Mouse (Mus musculus) gastrocnemius, postnatal 10 days (tissue): ENCODE data around the gene Galnt7. TPM values are rescaled to one million over a fixed set of nuclear protein-coding genes. Genes with fewer than 3 reads are reported as not detected.
A peak's percentile ranks its signal among the peaks of the same experiment; 100 is the strongest.
"Not testable (repeated sequence)": the region's sequence is repeated elsewhere in the genome, so short reads cannot be mapped to it uniquely, and the experiment has no call there.

ENCODE experiments used
- DNase-seq: peaks from one replicate; pipeline ENCODE4 v3.0.0; 2021; ENCODE audit warnings: mixed read lengths
- total RNA-seq, 2 experiments: library from RNA; stranded (reverse); gene quantifications; 2 replicates each; pipeline ENCODE4 v1.2.3; 2021

Galnt7 gene
- total RNA-seq, 2 experiments from 2014 or later: 5.4 to 9.6 TPM

GRCm38 (mm10) chr8:57538601-57539000, 114.2 kb downstream of the Galnt7 start:
- DNase-seq: no peak

DNA sequence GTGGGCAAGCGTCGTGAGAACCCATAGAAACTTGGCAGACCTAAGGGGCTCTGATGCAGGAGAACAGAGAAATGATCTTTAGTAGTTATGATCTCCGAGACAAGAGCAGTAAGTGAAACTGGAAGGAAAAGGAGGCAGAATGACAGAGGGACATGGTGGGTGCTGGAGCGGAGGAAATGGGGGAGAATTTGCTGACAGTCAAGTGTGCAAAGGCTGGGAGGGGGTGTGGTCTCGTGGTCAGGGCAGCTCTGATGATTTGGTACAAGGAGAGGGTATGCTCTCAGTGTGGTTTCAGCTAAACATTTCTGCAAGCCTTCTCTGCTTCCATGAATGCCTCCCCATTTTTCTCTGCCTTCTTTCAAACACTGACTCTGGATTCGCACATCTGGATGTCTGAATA, 116.7 kb downstream of the Galnt7 start:
- no peak for DNase-seq

- no peak for DNase-seq
Observed at GRCm38 (mm10) chr8:57534495-57534894, 118.3 kb downstream of the Galnt7 start.

GRCm38 (mm10) chr8:57533106-57533505, 119.7 kb downstream of the Galnt7 start:
- DNase-seq: no peak

- no peak for DNase-seq
Observed at GRCm38 (mm10) chr8:57532223-57532622, 120.6 kb downstream of the Galnt7 start.

DNA sequence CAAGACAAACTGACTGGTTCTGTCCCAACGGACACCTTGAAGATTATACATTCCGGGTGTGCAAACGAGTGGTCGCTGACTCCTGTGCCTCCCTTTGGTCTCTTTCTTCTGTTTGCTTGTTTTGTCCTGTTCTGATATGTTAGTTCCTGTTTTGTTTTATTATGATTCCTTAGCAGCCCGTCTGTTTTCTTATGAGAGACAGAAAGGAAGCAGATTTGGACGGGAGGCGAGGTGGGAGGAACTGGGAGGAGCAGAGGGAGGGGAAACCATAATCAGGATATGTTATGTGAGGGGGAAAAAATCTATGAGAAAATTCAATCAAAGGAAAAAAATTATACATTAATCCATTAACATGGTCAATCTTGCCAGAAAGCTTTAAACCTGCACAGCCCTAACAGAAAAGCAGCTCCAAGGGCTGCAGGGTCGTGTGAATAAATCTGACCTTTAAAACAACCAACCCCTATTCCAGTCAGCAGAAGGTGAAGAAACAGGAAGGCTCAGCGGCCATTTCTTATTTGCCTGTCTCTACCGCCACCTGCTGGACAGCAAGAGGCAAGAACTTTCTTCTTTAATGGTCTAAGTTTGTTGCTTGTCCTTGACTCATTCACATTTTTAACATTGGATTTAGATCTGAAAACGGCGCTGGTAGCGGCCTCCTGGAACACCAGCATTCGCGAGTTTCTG, 122.0 kb downstream of the Galnt7 start:
- DNase-seq: peak; percentile 79

GRCm38 (mm10) chr8:57530238-57530637, 122.6 kb downstream of the Galnt7 start:
- DNase-seq: no peak

DNA sequence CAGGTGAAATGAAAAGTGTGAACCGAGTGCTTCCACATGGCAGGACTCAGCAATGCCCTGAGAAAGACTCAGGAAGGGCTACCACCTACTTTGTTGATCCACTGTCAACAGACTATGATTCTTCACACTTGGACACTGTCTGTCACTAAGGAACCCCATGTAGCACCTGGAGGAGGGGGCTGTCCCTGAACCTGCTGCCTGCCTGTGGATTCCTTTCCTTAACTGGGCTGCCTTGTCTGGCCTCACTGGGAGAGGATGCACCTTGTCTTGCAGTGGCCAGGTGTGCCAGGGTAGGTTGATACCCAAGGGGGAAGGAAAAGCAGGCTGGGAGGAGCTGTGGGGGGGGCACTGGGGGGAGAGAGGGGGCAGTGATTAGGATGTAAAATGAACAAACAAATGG, 124.8 kb downstream of the Galnt7 start:
- no peak for DNase-seq

- DNase-seq: no peak
Observed at GRCm38 (mm10) chr8:57520186-57520786, 132.5 kb downstream of the Galnt7 start.

GRCm38 (mm10) chr8:57517723-57518122, 135.1 kb downstream of the Galnt7 start:
- no peak for DNase-seq

- DNase-seq: not testable (repeated sequence)
Observed at GRCm38 (mm10) chr8:57516685-57517084, 136.1 kb downstream of the Galnt7 start.

- DNase-seq: not testable (repeated sequence)
Observed at GRCm38 (mm10) chr8:57513178-57513661, 139.6 kb downstream of the Galnt7 start.

DNA sequence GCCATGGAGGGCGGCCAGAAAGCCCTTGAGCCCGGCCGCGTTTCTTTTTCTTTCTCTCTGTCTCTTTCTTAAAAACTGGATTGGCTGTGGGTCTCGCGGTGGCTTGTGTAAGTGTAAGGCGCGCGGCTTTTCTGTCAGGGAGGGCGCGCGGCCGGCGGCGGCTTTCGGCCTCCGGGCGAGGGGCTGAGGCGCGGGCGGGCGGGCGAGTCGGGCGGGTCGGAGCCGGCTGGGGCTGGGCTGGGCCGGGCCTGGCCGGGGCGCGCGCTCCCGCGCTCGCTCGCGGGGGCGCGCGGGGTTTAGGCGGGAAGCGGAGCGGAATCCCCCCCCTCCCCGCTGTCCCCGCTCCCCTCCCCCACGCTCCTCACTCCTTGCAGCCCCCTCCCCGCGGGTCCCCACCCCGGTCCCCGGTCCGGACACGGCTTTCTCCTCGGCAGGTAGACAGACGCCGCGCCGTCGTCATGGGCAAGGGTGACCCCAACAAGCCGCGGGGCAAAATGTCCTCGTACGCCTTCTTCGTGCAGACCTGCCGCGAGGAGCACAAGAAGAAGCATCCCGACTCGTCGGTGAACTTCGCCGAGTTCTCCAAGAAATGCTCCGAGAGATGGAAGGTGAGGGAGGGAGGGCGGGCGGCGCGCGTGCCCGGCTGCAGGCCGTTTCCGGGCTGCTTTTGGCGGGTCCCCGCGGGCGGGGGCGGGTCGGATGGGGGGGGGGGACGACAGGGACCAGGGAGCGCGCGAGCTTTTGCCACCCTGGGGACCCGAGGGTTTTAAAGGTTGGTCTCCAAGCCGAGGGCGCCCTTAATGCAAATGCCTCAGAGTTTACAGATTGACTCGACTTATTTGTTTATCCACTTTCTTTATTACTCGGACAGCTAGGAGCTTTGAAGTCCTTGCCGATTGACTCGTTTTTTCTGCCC, 140.4 kb downstream of the Galnt7 start:
- peak; percentile 52 for DNase-seq

- DNase-seq: peak; percentile 99
Observed at GRCm38 (mm10) chr8:57511316-57512118, 141.3 kb downstream of the Galnt7 start, which contains the start of gene Hmgb2. Hmgb2 (plus strand) TSS chr8:57511907.

DNA sequence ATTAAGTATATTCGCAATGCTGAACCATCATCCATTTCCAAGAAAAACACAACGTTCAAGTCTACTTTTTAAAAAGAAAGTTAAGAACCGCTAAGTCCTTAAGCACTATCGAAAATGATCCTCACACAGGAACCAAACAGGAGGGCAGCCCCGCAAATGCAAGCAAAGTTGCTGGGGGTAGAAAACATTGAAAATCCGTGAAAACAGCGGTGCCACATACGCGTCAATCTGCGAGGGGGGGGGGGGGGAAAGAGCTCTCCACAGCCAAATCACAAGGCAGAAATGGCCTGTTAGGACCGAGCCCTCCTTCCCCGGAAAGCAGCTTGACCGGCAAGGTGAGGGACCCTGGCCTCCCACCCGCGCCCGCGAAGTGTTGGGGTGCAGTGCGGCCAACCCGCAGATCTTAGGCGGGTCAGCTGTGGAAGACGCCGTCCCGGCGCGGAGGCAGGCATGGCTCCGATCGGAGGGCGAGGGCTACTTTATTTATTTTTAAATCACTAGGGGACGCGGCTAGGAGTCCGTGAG, 142.0 kb downstream of the Galnt7 start:
- DNase-seq: no peak

DNA sequence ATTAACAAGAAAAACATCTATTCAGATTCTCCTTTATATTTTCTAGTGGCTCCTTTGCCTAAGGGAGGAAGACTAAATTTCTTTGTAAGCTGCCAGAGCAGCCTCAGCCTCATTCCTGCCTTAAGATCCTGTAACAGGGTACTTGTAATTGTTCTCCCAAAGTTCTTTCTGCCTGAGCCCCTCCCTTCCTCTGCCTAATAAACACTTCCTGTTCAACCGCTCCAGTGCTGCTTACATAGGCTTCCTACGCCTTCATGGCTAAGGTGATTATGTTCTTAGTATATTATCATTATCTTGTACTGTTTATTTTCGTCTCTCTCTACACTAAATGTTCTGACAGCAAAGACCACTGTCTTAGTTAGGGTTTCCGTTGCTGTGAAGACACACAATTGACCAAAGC, 144.2 kb downstream of the Galnt7 start:
- DNase-seq: no peak

GRCm38 (mm10) chr8:57507556-57508063, 145.2 kb downstream of the Galnt7 start:
- no peak for DNase-seq

GRCm38 (mm10) chr8:57505500-57505899, 147.3 kb downstream of the Galnt7 start:
- DNase-seq: not testable (repeated sequence)

DNA sequence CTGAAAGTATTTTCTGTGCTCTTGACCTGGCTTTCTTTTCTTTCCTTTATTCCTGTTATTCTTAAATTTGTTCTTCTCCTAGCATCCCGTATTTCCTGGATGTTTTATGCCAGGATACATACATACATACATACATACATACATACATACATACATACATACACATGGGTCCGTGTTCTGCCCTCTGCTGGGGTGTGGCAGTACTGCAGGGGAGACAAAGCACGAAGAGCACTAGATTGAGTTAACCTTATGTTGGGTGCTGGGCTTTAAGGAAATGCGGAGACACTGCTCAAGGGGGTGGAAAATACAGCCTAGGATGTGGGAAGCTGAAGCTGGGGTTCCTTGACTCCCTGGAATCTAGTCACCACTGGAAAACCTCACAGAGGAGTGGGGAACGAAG, 149.2 kb downstream of the Galnt7 start:
- peak; percentile 59 for DNase-seq

DNA sequence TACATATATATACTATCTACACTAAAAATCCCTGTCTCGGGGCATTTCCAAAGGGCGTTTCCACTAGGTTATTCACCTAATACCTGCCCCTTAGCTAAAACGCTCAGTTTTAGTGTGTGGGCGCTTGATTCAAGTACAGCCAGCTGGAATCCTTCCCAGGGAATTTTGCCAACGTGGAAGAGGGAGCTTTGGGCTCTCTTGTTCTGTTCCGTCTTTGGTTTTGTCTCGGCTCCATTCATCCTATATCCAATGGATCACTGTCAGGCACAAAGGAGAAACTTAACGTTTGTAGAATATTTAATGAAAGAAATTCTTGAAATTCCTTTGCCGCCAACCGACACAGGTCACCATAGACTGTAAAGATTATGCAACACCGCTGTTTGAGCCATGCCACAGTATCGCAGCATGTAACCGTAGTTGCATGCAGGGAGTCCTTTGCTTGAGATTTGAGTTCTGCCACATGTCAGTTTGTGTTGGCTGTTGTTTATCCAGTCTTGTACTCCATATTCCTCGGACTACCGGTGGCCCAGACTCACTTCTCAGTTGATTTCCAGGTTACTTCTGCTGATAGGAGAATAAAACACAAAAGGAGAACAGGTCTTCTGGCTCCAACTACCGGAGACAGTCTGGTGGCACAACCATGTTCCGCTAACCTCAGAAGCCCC, 153.9 kb downstream of the Galnt7 start:
- peak; percentile 39 for DNase-seq

- no peak for DNase-seq
Observed at GRCm38 (mm10) chr8:57498494-57498846, 154.4 kb downstream of the Galnt7 start.
